Mouse (Mus musculus): ENCODE measurements at regions not wholly inside any gene's neighbourhood (a gene's known extent, or its start where the extent isn't known, plus 50 kb on each side); places are given as distances from the start of the nearest gene placed in this dataset.
"Not testable (repeated sequence)": the region's sequence is repeated elsewhere in the genome, so short reads cannot be mapped to it uniquely, and the experiment has no call there.

- no peak for DNase-seq (ENCODE audit: low spot score)
Measured at GRCm38 (mm10) chr9:97297538-97297937, 72.2 kb downstream of the Trim42 start.

- peak; percentile 16 for DNase-seq (ENCODE audit: low spot score)
Measured at GRCm38 (mm10) chr9:97295770-97296169, 74.0 kb downstream of the Trim42 start.

GRCm38 (mm10) chr9:97291870-97292269 is 77.9 kb downstream of the Trim42 start:
- no peak for DNase-seq (ENCODE audit: low spot score)

GRCm38 (mm10) chr9:97284282-97284802 is 85.4 kb downstream of the Trim42 start:
- no peak for DNase-seq (ENCODE audit: low spot score)

GRCm38 (mm10) chr9:97282090-97282489 is 87.7 kb downstream of the Trim42 start:
- no peak for DNase-seq (ENCODE audit: low spot score)

- DNase-seq (ENCODE audit: low spot score): not testable (repeated sequence)
Measured at GRCm38 (mm10) chr9:97275449-97275848, 94.3 kb downstream of the Trim42 start.

- DNase-seq (ENCODE audit: low spot score): no peak
Measured at GRCm38 (mm10) chr9:97273891-97274290, 95.9 kb downstream of the Trim42 start.

- no peak for DNase-seq (ENCODE audit: low spot score)
Measured at GRCm38 (mm10) chr9:97272061-97272460, 97.7 kb downstream of the Trim42 start.

GRCm38 (mm10) chr9:97247621-97248020 is 122.1 kb downstream of the Trim42 start:
- no peak for DNase-seq (ENCODE audit: low spot score)

- DNase-seq (ENCODE audit: low spot score): no peak
Measured at GRCm38 (mm10) chr9:97226074-97226473, 115.1 kb upstream of the Slc25a36 start.

- no peak for DNase-seq (ENCODE audit: low spot score)
Measured at GRCm38 (mm10) chr9:97224549-97224948, 113.6 kb upstream of the Slc25a36 start.

- DNase-seq (ENCODE audit: low spot score): no peak
Measured at GRCm38 (mm10) chr9:97214806-97215205, 103.8 kb upstream of the Slc25a36 start.

GRCm38 (mm10) chr9:97190321-97190860 is 79.4 kb upstream of the Slc25a36 start:
- DNase-seq (ENCODE audit: low spot score): no peak

GRCm38 (mm10) chr9:97189646-97190045 is 78.7 kb upstream of the Slc25a36 start:
- DNase-seq (ENCODE audit: low spot score): no peak

- DNase-seq (ENCODE audit: low spot score): no peak
Measured at GRCm38 (mm10) chr9:97188616-97189330, 77.8 kb upstream of the Slc25a36 start.

GRCm38 (mm10) chr9:97173230-97173951 is 62.4 kb upstream of the Slc25a36 start:
- DNase-seq (ENCODE audit: low spot score): no peak

GRCm38 (mm10) chr9:97172075-97172474 is 61.1 kb upstream of the Slc25a36 start:
- peak; percentile 30 for DNase-seq (ENCODE audit: low spot score)

- DNase-seq (ENCODE audit: low spot score): no peak
Measured at GRCm38 (mm10) chr9:97171484-97171883, 60.5 kb upstream of the Slc25a36 start.

- DNase-seq (ENCODE audit: low spot score): no peak
Measured at GRCm38 (mm10) chr9:97170836-97171235, 59.9 kb upstream of the Slc25a36 start.

- peak; percentile 3 for DNase-seq (ENCODE audit: low spot score)
Measured at GRCm38 (mm10) chr9:97162465-97162864, 51.5 kb upstream of the Slc25a36 start.

Measured in c-Kit-positive CD71-positive TER-119-positive erythroid progenitor cells, embryonic 14.5 days (primary cell).